Mouse (Mus musculus): ENCODE data around the gene Nfe2l1. TPM values are rescaled to one million over a fixed set of nuclear protein-coding genes. Genes with fewer than 3 reads are reported as not detected.

Nfe2l1 gene
- polyA plus RNA-seq, 1 experiment from 2014 or later: 72.8 TPM

DNA sequence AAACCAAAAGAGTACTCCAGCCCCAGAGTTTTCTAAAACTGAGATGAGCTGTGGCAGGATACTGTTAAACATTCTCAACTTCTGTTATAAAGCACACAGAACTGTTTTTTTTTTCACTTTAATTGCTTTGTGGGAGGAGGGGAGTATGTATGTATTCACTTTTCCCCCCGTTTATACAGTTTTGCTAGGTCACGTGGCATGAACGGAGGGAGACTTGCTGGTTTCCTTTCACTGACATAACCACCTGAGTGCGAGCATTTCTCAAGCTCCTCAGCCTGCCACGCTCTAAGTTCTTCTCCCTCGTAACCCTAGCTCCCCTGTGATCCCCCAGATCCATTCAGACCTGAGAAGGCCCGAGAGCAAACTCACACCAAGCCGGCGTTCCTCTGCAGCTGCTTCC is 57.4 kb downstream of the Nfe2l1 start:
- H3K9ac ChIP-seq: no peak overlapping the region
- H3K27ac ChIP-seq: no peak overlapping the region
- no peaks in the 10 kb centered on the region for H3K9me3 ChIP-seq
- no peak overlapping the region for H3K4me3 ChIP-seq (replicated peaks)
- no peak for ATAC-seq (ENCODE audit: low FRiP score)
- 91% methylated on average over 9 of the region's 9 CpGs for WGBS
- peaks cover 24% of the 10 kb centered on the region for H3K4me1 ChIP-seq
- peaks cover 58% of the 10 kb centered on the region for H3K36me3 ChIP-seq (replicated peaks)
- no peaks in the 10 kb centered on the region for H3K27me3 ChIP-seq
- H3K4me2 ChIP-seq: no peak overlapping the region

DNA sequence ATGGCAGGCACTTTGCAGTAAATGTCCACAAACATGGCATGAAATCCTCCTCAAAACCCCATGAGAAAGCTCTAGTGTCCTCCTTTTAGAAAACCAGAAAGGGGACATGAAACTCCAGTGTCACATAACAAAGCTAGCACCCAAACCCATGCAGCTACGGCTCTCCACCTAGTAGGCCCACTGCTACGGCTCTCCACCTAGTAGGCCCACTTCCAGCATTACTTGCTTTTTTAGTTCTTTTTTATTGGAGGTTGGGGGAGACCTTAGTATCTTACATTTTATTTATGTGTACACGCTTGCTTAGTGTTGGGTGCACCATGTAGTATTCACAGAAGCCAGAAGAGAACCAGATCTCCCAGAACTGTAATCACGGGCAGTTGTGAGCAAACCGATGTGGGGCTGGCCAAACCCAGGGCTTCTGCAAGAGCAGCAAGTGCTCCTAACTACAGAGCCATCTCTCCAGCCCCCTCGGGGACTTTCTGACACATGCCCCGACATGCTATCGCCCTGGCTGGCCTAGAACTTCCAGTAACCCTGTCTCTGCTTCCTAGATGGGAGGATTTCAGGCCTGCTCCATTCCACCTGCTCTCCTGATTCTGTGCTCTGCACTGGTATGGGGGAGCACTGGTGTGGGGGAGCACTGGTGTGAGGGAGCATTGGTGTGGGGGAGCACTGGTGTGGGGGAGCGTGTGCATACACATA is 58.3 kb downstream of the Nfe2l1 start:
- H3K9me3 ChIP-seq: no peaks in the 10 kb centered on the region
- H3K36me3 ChIP-seq (replicated peaks): peaks cover 58% of the 10 kb centered on the region
- no peak overlapping the region for H3K4me3 ChIP-seq (replicated peaks)
- no peak overlapping the region for H3K9ac ChIP-seq
- H3K27me3 ChIP-seq: no peaks in the 10 kb centered on the region
- peaks cover 28% of the 10 kb centered on the region for H3K4me1 ChIP-seq
- no peak for ATAC-seq (ENCODE audit: low FRiP score)
- WGBS: 95% methylated on average over 9 of the region's 9 CpGs
- H3K4me2 ChIP-seq: no peak overlapping the region
- no peak overlapping the region for H3K27ac ChIP-seq

DNA sequence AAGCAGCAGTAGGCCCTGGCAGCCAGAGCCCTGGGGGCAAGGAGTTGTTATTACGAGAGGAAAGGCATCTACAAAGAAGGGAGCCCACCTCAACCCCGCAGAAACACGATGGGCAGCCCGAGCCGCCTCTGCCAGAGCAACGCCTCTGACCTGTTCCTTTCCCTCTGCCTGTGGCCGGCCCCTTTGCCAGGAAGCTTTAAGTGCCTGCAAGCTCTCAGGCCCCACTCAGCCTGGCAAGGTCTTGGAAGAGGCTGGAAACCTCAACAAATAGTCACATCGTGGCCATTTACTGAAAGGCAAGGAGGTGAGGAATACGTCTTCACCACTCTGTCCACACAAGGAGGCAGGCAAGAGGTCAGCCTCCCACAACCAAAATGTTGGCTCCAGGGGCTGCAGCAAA is 61.5 kb downstream of the Nfe2l1 start:
- no peak for ATAC-seq (ENCODE audit: low FRiP score)
- whole genome bisulfite sequencing: 63% methylated on average over 9 of the region's 9 CpGs
- Histone ChIP-seq H3K27ac (peak overlapping the region; percentile 86), H3K4me2 (no peak overlapping the region), H3K4me1 (peaks cover 46% of the 10 kb centered on the region), H3K9ac (no peak overlapping the region), H3K27me3 (no peaks in the 10 kb centered on the region), H3K9me3 (no peaks in the 10 kb centered on the region), H3K4me3 (replicated peaks) (no peak overlapping the region), H3K36me3 (replicated peaks) (peaks cover 56% of the 10 kb centered on the region)

MicroRNAs within 50 kb of the gene (microRNA counts, 519-probe panel; counts per million panel counts)
- 5,087 counts per million, percentile 67 among the panel's probes with 10 or more counts for microRNA mmu-miR-152

Small RNA genes lying within 50 kb of the gene (microRNA-seq; reads per million reads assigned to microRNA genes)
- gene Mir152: 63.8 reads per million, percentile 45 among the genes with 10 or more reads in this experiment

Other genes with a start within 250 kb of the Nfe2l1 start
- 31.0 and 40.3 TPM in 2 replicates for gene Snx11, start 52.4 kb downstream of the Nfe2l1 start, polyA plus RNA-seq (2016; fragmentation: Nextera tagmentation; extraction: Ambion mirVana)
- gene Cbx1, start 40.8 kb downstream of the Nfe2l1 start, polyA plus RNA-seq (2016; fragmentation: Nextera tagmentation; extraction: Ambion mirVana): 168 and 172 TPM in 2 replicates
- gene Copz2, start 19.9 kb upstream of the Nfe2l1 start, polyA plus RNA-seq (2016; fragmentation: Nextera tagmentation; extraction: Ambion mirVana): 22.9 and 27.8 TPM in 2 replicates
- gene Cdk5rap3, start 86.5 kb upstream of the Nfe2l1 start, polyA plus RNA-seq (2016; fragmentation: Nextera tagmentation; extraction: Ambion mirVana): 102 and 106 TPM in 2 replicates
- 0.58 and 0.60 TPM in 2 replicates for gene Prr15l, start 98.1 kb upstream of the Nfe2l1 start, polyA plus RNA-seq (2016; fragmentation: Nextera tagmentation; extraction: Ambion mirVana)
- 17.2 and 17.4 TPM in 2 replicates for gene Pnpo, start 114.0 kb upstream of the Nfe2l1 start, polyA plus RNA-seq (2016; fragmentation: Nextera tagmentation; extraction: Ambion mirVana)
- 23.1 and 27.2 TPM in 2 replicates for gene Sp2, start 153.0 kb upstream of the Nfe2l1 start, polyA plus RNA-seq (2016; fragmentation: Nextera tagmentation; extraction: Ambion mirVana)
- gene Sp6, start 183.4 kb upstream of the Nfe2l1 start, polyA plus RNA-seq (2016; fragmentation: Nextera tagmentation; extraction: Ambion mirVana): 0.26 and 0.51 TPM in 2 replicates
- gene Scrn2, start 200.0 kb upstream of the Nfe2l1 start, polyA plus RNA-seq (2016; fragmentation: Nextera tagmentation; extraction: Ambion mirVana): 26.0 and 28.0 TPM in 2 replicates
- gene Lrrc46, start 211.4 kb upstream of the Nfe2l1 start, polyA plus RNA-seq (2016; fragmentation: Nextera tagmentation; extraction: Ambion mirVana): 2.3 and 3.2 TPM in 2 replicates
- 64.0 and 65.8 TPM in 2 replicates for gene Mrpl10, start 211.6 kb upstream of the Nfe2l1 start, polyA plus RNA-seq (2016; fragmentation: Nextera tagmentation; extraction: Ambion mirVana)
- gene Osbpl7, start 220.7 kb upstream of the Nfe2l1 start, polyA plus RNA-seq (2016; fragmentation: Nextera tagmentation; extraction: Ambion mirVana): 8.2 and 8.7 TPM in 2 replicates

Measured in forebrain, embryonic 12.5 days (tissue).